Mouse (Mus musculus) G1E (cell line): ENCODE measurements at regions not wholly inside any gene's neighbourhood (a gene's known extent, or its start where the extent isn't known, plus 50 kb on each side); places are given as distances from the start of the nearest gene placed in this dataset.

Experiments
- CTCF ChIP-seq: IDR thresholded peaks from 2 replicates; pipeline ENCODE4 v1.5.1; 2012; ENCODE audit warnings: low read depth, low read length, inconsistent platforms, mixed read lengths
- GATA1 ChIP-seq: IDR thresholded peaks from 2 replicates; pipeline ENCODE4 v1.6.1; 2012; ENCODE audit warnings: borderline replicate concordance, low read length, inconsistent platforms, mixed read lengths
- POLR2AphosphoS5 ChIP-seq: IDR thresholded peaks from 2 replicates; pipeline ENCODE4 v1.6.1; 2012; ENCODE audit warnings: low read depth, low read length, inconsistent platforms; ENCODE audit not compliant: insufficient replicate concordance
- TAL1 ChIP-seq: conservative IDR thresholded peaks from 2 replicates; pipeline ENCODE4 v1.6.1; 2012; ENCODE audit warnings: low read depth, low read length, inconsistent platforms, mixed read lengths

DNA sequence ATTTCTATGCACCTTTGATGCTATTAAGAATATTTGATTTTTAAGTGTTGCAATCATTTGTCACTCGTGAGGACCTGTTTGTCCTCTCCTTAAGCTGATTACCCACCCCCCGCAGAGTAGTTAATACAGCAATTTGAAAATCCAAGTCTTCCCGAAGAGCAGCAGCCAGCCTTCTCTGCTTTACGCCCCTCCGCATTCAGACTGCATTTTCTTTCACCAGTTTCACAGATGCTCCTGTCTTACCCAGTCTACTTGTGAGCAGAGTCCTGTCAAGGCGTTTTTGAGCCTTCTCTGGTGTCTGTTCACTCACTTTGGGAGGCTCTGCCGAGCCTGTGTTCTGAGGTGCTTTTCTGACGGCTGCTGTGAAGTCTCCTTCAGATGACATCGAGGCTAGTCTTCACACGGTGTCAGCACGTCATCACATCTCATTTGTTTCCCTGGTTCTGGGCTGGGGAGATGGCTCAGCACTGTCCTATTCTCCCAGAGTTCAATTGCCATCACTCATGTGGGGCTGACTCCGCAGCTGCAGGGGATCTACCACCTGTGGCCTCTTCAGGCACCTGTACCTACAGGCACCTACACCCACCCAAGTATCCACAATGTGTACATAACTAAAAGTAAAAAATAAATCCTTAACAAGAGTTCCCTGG is 178.3 kb downstream of the Bcl2l11 start:
- TF ChIP-seq POLR2AphosphoS5 (no peak), GATA1 (no peak), CTCF (no peak), TAL1 (no peak)
